Mouse (Mus musculus) cortical plate, adult 2 months (tissue): ENCODE data around the gene Prmt9. TPM values are rescaled to one million over a fixed set of nuclear protein-coding genes. Genes with fewer than 3 reads are reported as not detected.

Experiments
- H3K27ac ChIP-seq: fragments of 200-500 bp; 2 replicates; pipeline ENCODE4 v1.5.1; 2012; ENCODE audit warnings: low read length, control low read depth, inconsistent platforms; ENCODE audit not compliant: insufficient read depth
- H3K4me1 ChIP-seq: fragments of 200-500 bp; 2 replicates; pipeline ENCODE4 v1.6.1; 2011; ENCODE audit warnings: low read length; ENCODE audit not compliant: control insufficient read depth, insufficient read depth
- H3K4me3 ChIP-seq: fragments of 200-500 bp; 2 replicates; pipeline ENCODE4 v1.5.1; 2011; ENCODE audit warnings: mild to moderate bottlenecking, low read length, control low read depth; ENCODE audit not compliant: insufficient read depth
- CTCF ChIP-seq: fragments of 200-500 bp; IDR thresholded peaks from 2 replicates; pipeline ENCODE4 v1.5.1; 2011; ENCODE audit warnings: mild to moderate bottlenecking, control low read depth, low read length; ENCODE audit not compliant: insufficient read depth; ENCODE audit errors: extremely low read depth
- POLR2A ChIP-seq: fragments of 200-500 bp; IDR thresholded peaks from 2 replicates; pipeline ENCODE4 v1.6.1; 2011; ENCODE audit warnings: mild to moderate bottlenecking, low read length, control low read depth; ENCODE audit not compliant: insufficient read depth; ENCODE audit errors: extremely low read depth
- polyA plus RNA-seq: library from polyadenylated mRNA; depleted of rRNA; stranded (reverse); fragments of >200 nt; gene quantifications from 2 replicates; pipeline ENCODE4 v1.2.3, GENCODE M21; 2012

Gene Prmt9
- polyA plus RNA-seq, 1 experiment = 19.4 TPM

DNA sequence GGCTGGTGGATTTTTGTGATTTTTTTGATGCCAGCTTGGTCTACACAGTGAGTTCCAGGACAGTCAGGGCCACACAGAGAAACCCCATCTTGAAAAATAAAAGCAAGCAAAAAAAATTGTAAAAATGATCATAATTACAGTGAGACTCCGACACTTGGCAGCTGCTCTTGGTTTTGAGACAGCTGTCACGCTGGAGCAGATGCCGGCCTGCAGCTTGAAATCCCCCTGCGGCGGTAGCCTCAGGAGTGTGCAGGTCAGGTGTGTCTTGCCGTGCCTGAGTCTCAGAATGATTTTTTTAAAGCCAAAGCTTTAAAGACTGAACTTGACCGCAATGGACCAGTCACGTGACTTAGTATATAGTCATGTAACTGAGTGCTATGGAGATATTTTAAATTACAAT is 23.1 kb upstream of the Prmt9 start:
- Histone ChIP-seq H3K27ac (no peak overlapping the region), H3K4me3 (no peak overlapping the region), H3K4me1 (no peaks in the 10 kb centered on the region)
- TF ChIP-seq CTCF (no peak), POLR2A (no peak)

DNA sequence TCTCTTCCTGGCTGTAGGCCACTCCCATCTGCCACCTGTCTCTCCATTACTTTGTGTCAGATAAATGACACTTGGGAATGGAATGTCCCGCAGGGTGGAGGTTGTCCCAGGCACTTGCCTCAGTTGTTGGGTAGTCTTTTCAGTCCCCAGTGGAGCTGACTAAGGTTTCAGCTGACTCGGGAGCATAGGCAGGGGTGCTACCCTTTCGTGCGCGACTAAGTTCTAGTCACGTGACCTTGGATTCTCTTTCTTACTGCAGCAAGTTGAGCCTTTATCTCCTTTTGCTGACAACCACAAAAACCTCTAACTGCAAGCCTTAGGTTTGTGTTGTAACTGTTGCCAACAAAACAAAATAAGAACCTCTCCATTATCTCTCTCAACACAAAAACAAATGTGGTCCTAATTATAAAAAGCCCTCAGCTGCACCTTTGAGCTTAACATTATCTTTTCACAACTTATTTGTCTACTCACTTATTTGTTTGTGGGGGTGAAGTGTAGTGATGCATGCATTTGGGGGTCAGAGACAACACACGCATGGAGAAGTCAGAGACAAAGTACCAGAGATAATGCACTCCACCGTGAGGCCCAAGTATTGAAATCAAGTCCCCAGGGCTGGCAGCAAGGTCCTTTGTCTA is 14.7 kb upstream of the Prmt9 start:
- TF ChIP-seq CTCF (no peak), POLR2A (no peak)
- no peaks in the 10 kb centered on the region for H3K4me1 ChIP-seq
- no peak overlapping the region for H3K4me3 ChIP-seq
- H3K27ac ChIP-seq = no peak overlapping the region

DNA sequence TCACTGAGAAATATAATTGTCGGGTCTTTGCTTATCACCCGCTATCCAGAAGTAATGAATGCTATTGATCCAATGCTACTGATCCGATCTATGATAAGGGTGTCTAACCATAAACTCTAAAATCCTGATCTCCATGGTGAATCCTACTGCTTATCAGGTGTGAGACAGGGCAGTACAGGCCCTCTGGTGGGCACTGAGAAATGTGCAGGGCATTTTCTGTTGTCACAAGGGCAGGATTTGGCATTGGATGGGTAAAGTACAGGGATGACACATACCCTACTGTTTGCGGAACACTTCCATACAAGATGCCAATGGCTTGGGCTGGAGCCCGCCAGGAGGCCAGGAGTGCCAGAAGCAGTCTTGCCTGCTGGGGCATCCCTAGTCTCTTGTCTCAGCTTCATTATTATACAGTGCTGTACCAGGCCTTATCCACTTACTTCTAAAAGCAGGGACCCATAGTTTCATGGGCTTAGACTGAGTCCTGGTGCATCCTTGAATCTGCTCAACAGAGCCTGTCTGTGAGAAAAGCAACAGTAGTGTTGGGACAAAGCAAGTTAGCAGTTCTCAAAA is 14.1 kb upstream of the Prmt9 start:
- no peaks in the 10 kb centered on the region for H3K4me1 ChIP-seq
- H3K4me3 ChIP-seq = no peak overlapping the region
- H3K27ac ChIP-seq = no peak overlapping the region
- TF ChIP-seq CTCF (peak; percentile 66), POLR2A (no peak)

DNA sequence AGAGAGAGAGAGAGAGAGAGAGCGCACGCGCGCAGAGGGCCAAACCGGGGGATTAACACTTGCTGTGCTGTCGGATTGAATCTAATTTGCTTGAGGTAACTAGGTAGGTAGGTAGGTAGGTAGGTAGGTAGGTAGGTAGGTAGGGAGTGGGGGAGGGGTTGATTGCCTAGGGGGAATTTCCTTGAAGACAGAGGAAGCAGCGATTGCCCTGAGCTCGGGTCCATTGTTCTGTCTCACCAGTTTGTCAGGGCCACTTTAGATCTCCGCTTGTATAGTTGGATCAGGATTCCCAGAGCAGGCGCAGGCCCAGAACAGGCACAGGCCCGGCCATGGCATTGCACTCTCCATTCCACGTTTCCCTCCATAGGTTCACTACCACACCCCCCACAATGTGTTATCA is 12.4 kb upstream of the Prmt9 start:
- no peaks in the 10 kb centered on the region for H3K4me1 ChIP-seq
- no peak overlapping the region for H3K27ac ChIP-seq
- TF ChIP-seq POLR2A (no peak), CTCF (no peak)
- H3K4me3 ChIP-seq = no peak overlapping the region

DNA sequence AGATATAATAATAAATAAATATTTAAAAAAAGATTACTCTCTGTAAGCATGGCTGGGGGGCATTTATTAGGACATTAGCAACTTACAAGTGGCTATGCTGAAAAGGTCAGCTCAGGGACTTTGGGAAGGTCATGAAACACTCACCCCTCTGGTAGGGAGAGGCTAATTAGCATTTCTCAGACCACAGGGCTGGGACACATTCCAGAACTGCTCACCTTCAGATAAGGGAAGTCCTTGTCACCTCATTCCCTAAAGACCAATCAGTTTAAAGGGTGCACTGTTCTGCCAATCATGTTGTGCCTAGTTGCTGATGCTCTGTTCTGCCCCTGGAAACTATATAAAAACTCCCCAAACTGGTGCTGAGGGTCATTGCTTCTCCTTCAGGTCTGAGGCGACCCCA is 10.9 kb upstream of the Prmt9 start:
- no peak overlapping the region for H3K27ac ChIP-seq

DNA sequence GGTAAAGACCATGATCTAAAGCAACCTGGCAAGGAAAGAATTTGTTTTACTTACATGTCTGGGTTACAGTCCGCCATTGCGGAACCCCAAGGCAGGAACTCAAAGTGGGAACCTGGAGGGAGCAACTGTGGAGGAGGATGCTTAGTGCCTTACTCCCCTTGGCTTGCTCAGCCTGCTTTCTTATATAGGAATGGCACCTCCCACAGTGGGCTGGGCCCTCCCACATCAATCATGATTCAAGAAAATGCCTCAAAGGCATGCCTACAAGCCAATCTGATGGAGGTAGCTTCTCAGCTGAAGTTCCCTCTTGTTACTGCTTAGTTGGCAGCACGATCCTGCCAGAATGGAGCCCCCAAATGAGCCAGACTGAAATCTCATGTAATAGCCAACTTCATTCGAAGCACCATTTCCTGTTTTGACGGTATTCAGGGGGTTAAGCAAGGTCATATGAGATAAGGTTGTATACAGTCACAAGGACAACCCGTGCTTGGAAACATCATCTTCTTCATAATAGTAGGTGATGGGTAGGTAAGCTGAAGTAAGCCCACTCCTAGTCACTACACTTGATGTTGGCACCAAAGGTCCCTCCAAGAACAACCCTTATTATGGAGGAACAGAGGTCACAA is 5.9 kb upstream of the Prmt9 start:
- no peaks in the 10 kb centered on the region for H3K4me1 ChIP-seq
- TF ChIP-seq CTCF = no peak
- no peak for TF ChIP-seq POLR2A
- H3K27ac ChIP-seq = no peak overlapping the region
- no peak overlapping the region for H3K4me3 ChIP-seq

More for the DNA sequence above, 10.9 kb upstream of the Prmt9 start:
- no peaks in the 10 kb centered on the region for H3K4me1 ChIP-seq
- no peak overlapping the region for H3K4me3 ChIP-seq
- TF ChIP-seq POLR2A (no peak), CTCF (no peak)

DNA sequence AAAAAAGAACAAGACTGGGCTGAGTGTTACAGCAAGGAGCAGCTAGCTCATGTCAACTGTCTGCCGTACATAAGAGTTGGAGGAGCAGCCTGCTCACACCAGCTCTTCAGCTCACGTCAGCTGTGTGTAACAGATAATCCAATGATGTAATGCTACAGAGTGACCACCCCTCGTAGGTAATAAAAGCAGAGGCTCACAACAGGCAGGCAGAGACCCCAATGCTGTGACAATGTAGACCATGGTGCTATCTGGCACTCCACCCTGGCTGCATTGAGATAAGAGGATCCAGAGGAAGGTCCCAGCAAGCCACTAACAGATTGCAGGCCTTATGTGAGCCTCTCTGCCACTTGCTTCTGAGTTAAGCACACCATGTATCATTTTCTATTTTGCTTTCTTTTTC is 4.8 kb upstream of the Prmt9 start:
- Histone ChIP-seq H3K4me3 (no peak overlapping the region), H3K4me1 (no peaks in the 10 kb centered on the region), H3K27ac (no peak overlapping the region)
- no peak for TF ChIP-seq POLR2A
- no peak for TF ChIP-seq CTCF

DNA sequence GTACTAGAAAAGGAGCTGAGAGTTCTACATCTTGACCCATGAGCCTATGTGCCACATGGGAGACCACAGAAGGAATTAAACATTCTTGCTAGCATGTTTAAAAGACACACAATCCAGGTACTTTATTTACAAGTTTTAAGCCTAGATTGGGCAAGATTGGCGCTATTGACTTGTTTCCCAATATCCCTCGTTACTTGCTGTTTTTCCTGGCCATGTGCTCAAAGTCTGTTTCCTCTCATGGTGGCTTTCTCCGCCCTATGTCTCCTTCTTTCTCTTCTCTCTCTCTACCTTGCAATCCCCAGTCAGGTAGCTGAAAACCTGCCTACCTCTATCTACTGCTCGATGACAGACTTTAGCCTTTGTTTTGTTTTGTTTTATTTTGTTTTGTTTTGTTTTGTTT is 3.6 kb upstream of the Prmt9 start:
- Histone ChIP-seq H3K27ac (no peak overlapping the region), H3K4me3 (no peak overlapping the region), H3K4me1 (no peaks in the 10 kb centered on the region; the same call in 1 of the 2 replicates)
- no peak for TF ChIP-seq CTCF
- no peak for TF ChIP-seq POLR2A

DNA sequence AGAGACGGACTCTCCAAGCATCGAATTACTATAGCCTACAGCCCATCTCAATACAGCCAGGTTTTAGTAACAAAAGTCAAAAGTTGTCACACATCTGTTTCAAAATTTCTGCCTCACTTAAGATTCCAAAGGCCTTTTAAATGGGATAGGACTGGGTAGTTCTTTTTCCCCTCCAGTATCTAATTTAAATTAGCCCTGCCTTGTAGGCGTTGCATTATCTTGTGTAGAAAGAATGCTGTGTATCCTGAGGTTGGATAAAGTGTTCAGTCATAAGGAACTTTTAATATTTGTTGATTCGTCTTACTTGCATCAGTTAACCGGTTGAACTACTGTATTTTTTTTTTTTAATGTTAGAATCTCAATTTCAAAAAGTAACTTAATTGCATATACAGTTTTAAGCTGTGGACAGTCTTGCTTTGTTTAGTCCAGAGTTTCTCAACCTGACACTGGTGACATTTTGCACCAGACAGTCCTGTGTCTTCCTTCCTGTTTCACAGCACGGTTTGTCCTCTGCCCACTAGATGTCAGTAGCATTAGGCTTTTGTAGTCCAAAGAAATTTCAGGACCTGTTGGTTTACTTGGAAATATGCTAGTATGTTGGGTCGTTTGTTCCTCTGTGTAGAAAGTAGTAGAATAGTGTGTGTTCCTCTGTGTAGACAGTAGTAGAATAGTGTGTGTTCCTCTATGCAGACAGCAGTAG is 834 bp downstream of the Prmt9 start:
- H3K27ac ChIP-seq = peak overlapping the region; percentile 73; the same call in 1 of the 2 replicates
- peak overlapping the region; percentile 96 for H3K4me3 ChIP-seq
- no peaks in the 10 kb centered on the region; the same call in none of the 2 replicates for H3K4me1 ChIP-seq
- TF ChIP-seq POLR2A (no peak), CTCF (peak; percentile 46; the same call in 1 of the 2 replicates)

DNA sequence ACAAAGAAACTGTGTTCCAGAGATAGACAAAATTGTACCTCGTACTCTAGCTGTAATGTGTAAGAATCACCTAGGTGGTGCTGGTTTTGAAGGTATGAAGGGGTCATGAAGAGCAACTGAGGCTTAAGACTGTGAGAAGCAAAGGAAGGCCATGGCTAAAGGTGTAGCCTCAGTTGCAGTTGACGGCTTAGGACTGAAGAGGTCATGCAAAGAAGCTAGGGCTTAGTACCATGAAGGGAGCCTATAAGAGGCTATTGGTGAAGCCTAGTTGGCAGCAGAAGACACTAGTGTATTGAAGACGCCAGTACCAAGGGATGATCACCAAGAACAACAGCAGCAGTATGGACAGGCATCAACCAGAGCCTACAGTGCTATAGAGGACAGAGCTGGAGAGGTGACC is 3.3 kb downstream of the Prmt9 start:
- H3K27ac ChIP-seq = no peak overlapping the region
- no peak for TF ChIP-seq POLR2A
- no peak for TF ChIP-seq CTCF
- no peak overlapping the region for H3K4me3 ChIP-seq
- no peaks in the 10 kb centered on the region; the same call in none of the 2 replicates for H3K4me1 ChIP-seq
